Mouse (Mus musculus) lung, embryonic 15.5 days (tissue): Measurements from ENCODE around the gene Ing4. TPM values are rescaled to one million over a fixed set of nuclear protein-coding genes. Genes with fewer than 3 reads are reported as not detected.
"Not testable (repeated sequence)": the region's sequence is repeated elsewhere in the genome, so short reads cannot be mapped to it uniquely, and the experiment has no call there.

Experiments used
- ATAC-seq: fragments of 200-750 bp; cut with Nextera tagmentation; 2 replicates; pipeline ENCODE4 v1.8.0; 2017; ENCODE audit warnings: moderate number of reproducible peaks, borderline replicate concordance; ENCODE audit not compliant: low FRiP score, low TSS enrichment; ENCODE audit errors: extremely low read depth
- H3K27ac ChIP-seq: fragments of 300-500 bp; sonication (generic); 2 replicates; pipeline ENCODE4 v1.5.1; 2015; ENCODE audit warnings: moderate library complexity, mild to moderate bottlenecking, inconsistent platforms
- H3K27me3 ChIP-seq: fragments of 300-500 bp; sonication (generic); 2 replicates; pipeline ENCODE4 v1.6.1; 2015; ENCODE audit warnings: inconsistent platforms
- H3K36me3 ChIP-seq: fragments of 300-500 bp; sonication (generic); 2 replicates; pipeline ENCODE4 v1.6.1; 2015; ENCODE audit warnings: inconsistent platforms
- H3K4me1 ChIP-seq: fragments of 300-500 bp; sonication (generic); 2 replicates; pipeline ENCODE4 v1.6.1; 2015; ENCODE audit warnings: inconsistent platforms
- H3K4me2 ChIP-seq: fragments of 300-500 bp; sonication (generic); 2 replicates; pipeline ENCODE4 v1.6.1; 2015; ENCODE audit warnings: inconsistent platforms, mild to moderate bottlenecking, moderate library complexity
- H3K4me3 ChIP-seq: fragments of 300-500 bp; sonication (generic); 2 replicates; pipeline ENCODE4 v1.5.1; 2015; ENCODE audit warnings: mild to moderate bottlenecking, inconsistent platforms
- H3K9ac ChIP-seq: fragments of 300-500 bp; sonication (generic); 2 replicates; pipeline ENCODE4 v1.6.1; 2015; ENCODE audit warnings: inconsistent platforms
- H3K9me3 ChIP-seq: fragments of 300-500 bp; sonication (generic); 2 replicates; pipeline ENCODE4 v1.6.1; 2016; ENCODE audit warnings: inconsistent platforms
- WGBS: fragments of 180-500 bp; shearing (Covaris S2); methylation state at CpG from one replicate; pipeline ENCODE4 v1.1.7; 2015; 5-methylcytosine and 5-hydroxymethylcytosine counted together
- polyA plus RNA-seq: library from polyadenylated mRNA; unstranded; fragments of >200 nt; fragmentation: Nextera tagmentation; extraction: Ambion mirVana; gene quantifications from 2 replicates; pipeline ENCODE4 v1.2.1, GENCODE M21; 2015

Ing4 gene
- polyA plus RNA-seq, 1 experiment from 2014 or later: 149 TPM

DNA sequence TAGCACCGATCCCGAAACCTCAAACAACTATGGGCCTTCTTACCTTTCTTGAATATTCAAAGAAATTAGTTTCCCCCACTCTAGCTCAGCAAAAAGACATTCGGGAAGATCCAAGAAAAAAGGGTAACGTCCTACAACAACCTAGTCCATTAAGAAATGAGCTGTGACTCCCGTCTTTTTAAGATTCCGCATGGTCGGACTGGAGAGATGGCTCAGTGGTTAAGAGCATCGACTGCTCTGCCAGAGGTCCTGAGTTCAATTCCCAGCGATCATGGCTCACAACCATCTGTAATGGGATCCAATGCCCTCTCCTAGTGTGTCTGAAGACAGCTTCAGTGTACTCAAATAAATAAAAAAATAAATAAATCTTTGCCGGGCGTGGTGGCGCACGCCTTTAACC lies 31.5 kb upstream of the Ing4 start:
- Histone ChIP-seq H3K4me3 (peak overlapping the region; percentile 88), H3K9ac (peak overlapping the region; percentile 55), H3K4me1 (peaks cover 30% of the 10 kb centered on the region), H3K27ac (peak overlapping the region; percentile 79), H3K9me3 (no peaks in the 10 kb centered on the region), H3K27me3 (peaks cover 16% of the 10 kb centered on the region), H3K36me3 (peaks cover 17% of the 10 kb centered on the region), H3K4me2 (peak overlapping the region; percentile 80)
- ATAC-seq: no peak
- 33% methylated on average over 13 of the region's 13 CpGs for WGBS

DNA sequence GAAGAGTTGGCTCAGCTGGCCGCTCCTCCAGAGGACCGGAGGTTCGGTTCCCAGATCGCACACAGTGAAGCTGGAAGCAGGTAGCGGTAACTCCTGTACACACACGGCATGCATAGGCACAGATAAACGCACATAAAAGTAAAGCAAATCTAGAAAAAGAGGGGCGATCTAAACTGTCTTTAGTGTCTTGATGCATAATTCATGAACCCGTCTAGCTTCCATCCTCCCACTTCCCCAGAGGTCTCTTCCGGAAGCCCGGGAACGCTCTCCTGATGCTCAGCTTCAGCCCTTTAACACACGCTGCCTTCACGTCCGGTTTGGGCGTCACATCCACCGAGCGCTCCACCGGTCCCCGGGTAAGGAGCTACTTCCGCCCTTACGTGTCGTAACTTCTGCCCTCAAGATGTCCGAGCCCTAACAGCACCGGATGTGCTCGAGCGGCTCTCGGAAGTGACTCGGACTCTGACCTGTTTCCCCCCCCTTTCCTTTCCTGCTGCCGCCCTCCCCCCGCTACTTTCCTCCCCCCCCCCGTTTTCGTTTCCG lies 30.9 kb upstream of the Ing4 start:
- peaks cover 11% of the 10 kb centered on the region; the same call in 1 of the 2 replicates for H3K27me3 ChIP-seq
- peaks cover 17% of the 10 kb centered on the region for H3K36me3 ChIP-seq
- ATAC-seq: peak; percentile 98
- 1% methylated on average over 32 of the region's 34 CpGs for WGBS
- H3K4me1 ChIP-seq: peaks cover 30% of the 10 kb centered on the region
- H3K4me3 ChIP-seq: peak overlapping the region; percentile 88
- H3K9me3 ChIP-seq: no peaks in the 10 kb centered on the region
- H3K9ac ChIP-seq: peak overlapping the region; percentile 95
- peak overlapping the region; percentile 80 for H3K4me2 ChIP-seq
- H3K27ac ChIP-seq: peak overlapping the region; percentile 100

DNA sequence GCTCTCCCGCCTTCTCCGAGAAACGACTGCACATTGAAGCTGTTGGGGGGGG lies 30.6 kb upstream of the Ing4 start, which contains the start of gene Zfp384:
TSS of gene Zfp384 (plus strand) at position 17 of the 52 bp plus-strand sequence.
- H3K4me1 ChIP-seq: peaks cover 30% of the 10 kb centered on the region
- peaks cover 17% of the 10 kb centered on the region for H3K36me3 ChIP-seq
- H3K27ac ChIP-seq: peak within 1 kb of the TSS; percentile 100
- H3K9ac ChIP-seq: peak within 1 kb of the TSS; percentile 95
- 0 out of 2 replicates have a peak, but pooled peaks cover 8% of the 10 kb centered on the region for H3K27me3 ChIP-seq
- no peaks in the 10 kb centered on the region for H3K9me3 ChIP-seq
- peak within 1 kb of the TSS; percentile 80 for H3K4me2 ChIP-seq
- ATAC-seq: no peak
- WGBS: 0% methylated on average over 2 of the region's 3 CpGs
- peak within 1 kb of the TSS; percentile 88 for H3K4me3 ChIP-seq

DNA sequence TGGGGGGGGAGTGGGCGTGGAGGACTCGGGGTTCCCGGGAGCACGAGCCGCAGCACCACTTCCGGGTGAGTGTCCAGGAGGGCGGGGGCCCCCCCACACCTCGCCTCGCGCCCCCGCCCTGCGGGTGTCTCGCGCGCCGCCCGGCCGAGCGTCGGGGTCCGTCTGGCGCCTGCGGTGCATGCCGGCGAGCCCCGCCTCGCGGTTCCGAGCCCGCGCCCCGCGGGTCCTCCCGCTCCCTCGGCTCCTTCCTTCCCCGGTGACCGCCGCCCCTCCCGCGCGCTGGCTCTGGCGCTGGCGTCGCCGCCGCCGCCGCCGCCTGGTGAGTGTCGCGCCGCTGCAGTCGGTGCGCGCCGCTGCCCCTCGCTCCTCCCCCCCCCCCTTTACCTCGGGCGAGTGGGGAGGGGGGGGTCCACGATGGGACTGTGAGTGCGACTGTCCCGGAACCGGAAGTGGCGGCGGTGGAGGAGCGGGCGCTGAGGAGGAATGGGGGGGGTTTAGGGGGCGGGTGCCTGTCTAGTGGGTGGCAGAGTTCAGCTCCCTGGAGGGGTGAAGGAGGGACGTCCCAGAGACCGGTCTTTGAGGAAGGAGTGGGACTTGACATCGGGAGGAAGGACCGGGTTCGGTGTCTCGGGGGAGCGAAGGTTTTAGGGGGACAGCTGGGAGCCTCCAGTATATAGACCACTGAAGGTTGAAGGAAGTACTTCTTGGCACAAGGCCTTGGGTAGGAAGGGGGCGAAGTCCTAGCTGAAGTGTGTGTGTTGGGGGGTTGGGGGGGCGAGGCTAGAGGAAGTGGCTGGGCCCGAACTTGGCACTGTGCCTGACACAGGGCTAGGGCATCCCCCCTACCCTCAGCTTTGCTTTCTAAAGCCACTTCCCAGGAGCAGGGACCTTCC lies 30.1 kb upstream of the Ing4 start:
- Histone ChIP-seq H3K4me3 (peak overlapping the region; percentile 88), H3K36me3 (peaks cover 21% of the 10 kb centered on the region), H3K9me3 (no peaks in the 10 kb centered on the region), H3K27ac (peak overlapping the region; percentile 100), H3K9ac (peak overlapping the region; percentile 95), H3K4me2 (peak overlapping the region; percentile 72), H3K27me3 (0 out of 2 replicates have a peak, but pooled peaks cover 4% of the 10 kb centered on the region), H3K4me1 (peaks cover 30% of the 10 kb centered on the region)
- WGBS: 0% methylated on average over 28 of the region's 78 CpGs
- ATAC-seq: peak; percentile 89

DNA sequence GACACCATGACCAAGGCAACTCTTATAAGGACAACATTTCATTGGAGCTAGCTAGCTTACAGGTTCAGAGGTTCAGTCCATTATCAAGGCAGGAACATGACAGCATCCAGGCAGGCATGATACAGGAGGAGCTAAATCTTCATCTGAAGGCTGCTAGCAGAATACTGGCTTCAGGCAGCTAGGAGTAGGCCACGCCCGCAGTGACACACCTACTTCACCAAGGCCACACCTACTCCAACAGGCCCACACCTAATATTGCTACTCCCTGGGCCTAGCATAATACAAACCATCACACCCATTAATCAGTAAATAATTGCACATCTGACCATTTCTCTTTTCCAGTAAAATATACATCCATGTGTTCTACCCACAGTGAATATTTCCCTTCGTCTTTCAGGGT lies 21.9 kb upstream of the Ing4 start:
- no peaks in the 10 kb centered on the region for H3K9me3 ChIP-seq
- WGBS: 97% methylated on average over 3 of the region's 3 CpGs
- no peak overlapping the region for H3K4me3 ChIP-seq
- H3K27me3 ChIP-seq: no peaks in the 10 kb centered on the region
- no peak for ATAC-seq
- H3K4me1 ChIP-seq: no peaks in the 10 kb centered on the region
- no peak overlapping the region for H3K9ac ChIP-seq
- H3K4me2 ChIP-seq: no peak overlapping the region
- H3K36me3 ChIP-seq: peaks cover 64% of the 10 kb centered on the region
- no peak overlapping the region for H3K27ac ChIP-seq

DNA sequence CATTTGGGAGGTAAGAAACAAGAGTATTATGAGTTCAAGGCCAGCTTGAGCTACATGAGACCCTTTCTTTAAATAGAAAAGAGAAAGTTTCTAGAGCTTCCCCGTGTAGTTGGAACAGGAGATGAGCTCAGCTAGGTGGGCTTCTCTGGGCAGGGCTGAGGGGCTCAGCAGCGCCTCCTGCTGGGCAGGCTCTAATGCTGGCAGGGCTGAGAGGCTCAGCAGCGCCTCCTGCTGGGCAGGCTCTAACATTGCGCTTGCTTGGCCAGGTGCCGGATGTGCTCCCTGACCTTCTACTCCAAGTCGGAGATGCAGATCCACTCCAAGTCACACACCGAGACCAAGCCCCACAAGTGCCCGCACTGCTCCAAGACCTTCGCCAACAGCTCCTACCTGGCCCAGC lies 9.0 kb upstream of the Ing4 start:
- ATAC-seq, H3K4me1 ChIP-seq, H3K9me3 ChIP-seq, H3K4me2 ChIP-seq, H3K4me3 ChIP-seq, H3K27ac ChIP-seq, H3K27me3 ChIP-seq, H3K9ac ChIP-seq: not testable (repeated sequence)
- WGBS: 46% methylated on average over 9 of the region's 9 CpGs
- peaks cover 70% of the 10 kb centered on the region for H3K36me3 ChIP-seq

DNA sequence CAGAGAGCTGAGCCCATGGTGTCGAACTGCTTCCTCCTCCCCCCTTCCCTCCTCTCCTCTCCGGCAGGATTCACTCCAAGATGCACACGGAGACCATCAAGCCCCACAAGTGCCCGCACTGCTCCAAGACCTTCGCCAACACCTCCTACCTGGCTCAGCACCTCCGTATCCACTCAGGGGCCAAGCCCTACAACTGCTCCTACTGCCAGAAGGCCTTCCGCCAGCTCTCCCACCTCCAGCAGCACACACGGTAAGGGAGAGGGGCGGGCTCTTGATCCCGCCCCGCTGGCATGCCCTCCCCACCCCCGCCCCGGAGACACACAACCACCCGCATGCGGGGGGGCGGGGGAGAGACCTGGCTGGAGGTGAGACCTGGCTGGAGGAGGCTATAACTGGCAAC lies 8.0 kb upstream of the Ing4 start:
- Histone ChIP-seq H3K9me3 (no peaks in the 10 kb centered on the region), H3K9ac (no peak overlapping the region), H3K4me1 (no peaks in the 10 kb centered on the region), H3K4me3 (no peak overlapping the region), H3K4me2 (no peak overlapping the region), H3K36me3 (peaks cover 72% of the 10 kb centered on the region), H3K27me3 (no peaks in the 10 kb centered on the region), H3K27ac (no peak overlapping the region)
- ATAC-seq: no peak
- 83% methylated on average over 16 of the region's 16 CpGs for WGBS

DNA sequence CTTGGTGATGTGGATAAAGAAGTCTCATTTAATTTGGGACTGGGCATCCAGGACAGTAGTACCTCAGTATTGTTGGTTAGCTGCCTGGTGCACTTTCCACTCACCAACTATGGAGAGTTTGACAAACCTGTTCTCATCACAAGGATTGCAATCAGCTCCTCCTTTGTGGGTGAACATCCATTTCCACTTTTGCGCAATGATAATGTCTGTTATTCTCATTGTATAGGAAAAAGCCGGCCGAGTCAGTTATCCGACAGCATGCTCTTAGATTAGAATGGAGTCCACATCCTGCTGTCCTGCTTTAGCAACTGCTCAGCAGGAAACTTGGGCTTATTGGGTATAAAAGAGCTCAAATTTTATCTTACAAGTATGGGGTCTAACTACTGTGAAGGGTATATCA lies 894 bp upstream of the Ing4 start:
- no peaks in the 10 kb centered on the region for H3K9me3 ChIP-seq
- peak overlapping the region; percentile 54 for H3K4me2 ChIP-seq
- H3K36me3 ChIP-seq: peaks cover 36% of the 10 kb centered on the region
- H3K9ac ChIP-seq: no peak overlapping the region
- ATAC-seq: no peak
- no peaks in the 10 kb centered on the region for H3K27me3 ChIP-seq
- 90% methylated on average over 4 of the region's 4 CpGs for WGBS
- peak overlapping the region; percentile 84 for H3K27ac ChIP-seq
- H3K4me1 ChIP-seq: peaks cover 13% of the 10 kb centered on the region
- peak overlapping the region; percentile 74 for H3K4me3 ChIP-seq

DNA sequence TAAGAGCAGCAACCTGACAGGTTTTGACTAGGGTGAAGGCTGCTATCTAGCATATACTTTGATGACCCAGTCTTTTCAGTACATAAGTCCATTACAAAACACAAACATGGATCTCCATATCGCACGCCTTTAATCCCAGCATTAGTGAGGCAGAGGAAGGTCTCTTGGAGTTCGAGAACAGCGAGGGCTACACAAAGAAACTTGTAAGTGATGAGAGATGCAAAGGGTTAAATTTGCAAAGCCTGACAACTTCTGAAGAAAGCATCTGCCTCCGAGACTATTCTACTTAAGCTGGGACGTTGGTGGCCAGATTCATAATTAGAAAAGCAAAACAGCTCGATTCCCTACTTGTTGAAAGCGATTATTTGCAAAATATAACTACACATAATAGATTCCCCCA lies 429 bp upstream of the Ing4 start:
- H3K9me3 ChIP-seq: no peaks in the 10 kb centered on the region
- H3K4me2 ChIP-seq: peak overlapping the region; percentile 54
- no peaks in the 10 kb centered on the region for H3K27me3 ChIP-seq
- H3K4me3 ChIP-seq: peak overlapping the region; percentile 74
- peaks cover 36% of the 10 kb centered on the region for H3K36me3 ChIP-seq
- H3K27ac ChIP-seq: peak overlapping the region; percentile 84
- H3K4me1 ChIP-seq: peaks cover 13% of the 10 kb centered on the region
- H3K9ac ChIP-seq: 0 out of 2 replicates have a peak overlapping the region, but pooled peaks have one; percentile 32
- WGBS: 6% methylated on average over 8 of the region's 8 CpGs
- ATAC-seq: peak; percentile 19; the same call in 1 of the 2 replicates

DNA sequence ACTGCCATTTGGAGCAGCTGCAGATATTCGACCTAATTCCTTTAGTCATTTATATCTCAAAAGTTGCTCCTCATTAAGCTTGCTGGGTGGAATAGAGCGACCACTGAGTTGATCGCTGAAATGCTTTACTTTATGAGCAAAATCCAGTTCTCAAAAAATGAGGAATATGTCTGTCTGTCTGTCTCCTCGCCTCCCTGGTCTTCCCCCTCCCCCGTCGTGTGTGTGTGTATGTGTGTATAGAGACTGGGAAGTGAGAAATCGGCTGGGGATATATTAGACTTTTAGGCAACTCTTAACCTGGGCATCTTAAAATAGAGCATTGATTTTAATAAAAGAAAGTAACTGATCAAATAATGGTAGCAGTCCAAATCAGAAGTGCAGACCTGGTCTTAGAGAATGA lies 661 bp downstream of the Ing4 start:
- Histone ChIP-seq H3K4me1 (peaks cover 13% of the 10 kb centered on the region), H3K9ac (peak overlapping the region; percentile 66), H3K27me3 (no peaks in the 10 kb centered on the region), H3K36me3 (peaks cover 39% of the 10 kb centered on the region), H3K27ac (peak overlapping the region; percentile 68), H3K4me2 (peak overlapping the region; percentile 60), H3K9me3 (no peaks in the 10 kb centered on the region), H3K4me3 (peak overlapping the region; percentile 74)
- no peak for ATAC-seq
- WGBS: 10% methylated on average over 7 of the region's 7 CpGs

DNA sequence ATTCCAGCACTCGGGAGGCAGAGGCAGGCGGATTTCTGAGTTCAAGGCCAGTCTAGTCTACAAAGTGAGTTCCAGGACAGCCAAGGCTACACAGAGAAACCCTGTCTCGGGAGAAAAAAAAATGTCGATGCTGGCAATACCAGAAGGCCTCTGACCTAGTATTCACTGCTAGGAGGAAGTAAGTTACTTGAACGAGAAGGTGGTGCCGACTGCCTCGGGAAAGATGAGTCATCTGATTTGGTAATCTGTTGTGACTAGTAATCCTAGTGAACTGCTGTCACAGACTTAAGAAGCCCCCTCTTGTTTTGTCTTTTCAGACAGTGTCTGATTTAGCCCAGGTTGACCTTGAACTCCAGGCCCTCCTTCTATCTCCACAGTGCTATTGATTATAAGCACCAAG lies 1.5 kb downstream of the Ing4 start:
- Histone ChIP-seq H3K36me3 (peaks cover 38% of the 10 kb centered on the region), H3K27me3 (no peaks in the 10 kb centered on the region), H3K9me3 (no peaks in the 10 kb centered on the region), H3K9ac (no peak overlapping the region), H3K4me1 (peaks cover 13% of the 10 kb centered on the region), H3K4me3 (no peak overlapping the region), H3K27ac (no peak overlapping the region), H3K4me2 (peak overlapping the region; percentile 60; the same call in 1 of the 2 replicates)
- 75% methylated on average over 7 of the region's 7 CpGs for WGBS
- ATAC-seq: no peak

DNA sequence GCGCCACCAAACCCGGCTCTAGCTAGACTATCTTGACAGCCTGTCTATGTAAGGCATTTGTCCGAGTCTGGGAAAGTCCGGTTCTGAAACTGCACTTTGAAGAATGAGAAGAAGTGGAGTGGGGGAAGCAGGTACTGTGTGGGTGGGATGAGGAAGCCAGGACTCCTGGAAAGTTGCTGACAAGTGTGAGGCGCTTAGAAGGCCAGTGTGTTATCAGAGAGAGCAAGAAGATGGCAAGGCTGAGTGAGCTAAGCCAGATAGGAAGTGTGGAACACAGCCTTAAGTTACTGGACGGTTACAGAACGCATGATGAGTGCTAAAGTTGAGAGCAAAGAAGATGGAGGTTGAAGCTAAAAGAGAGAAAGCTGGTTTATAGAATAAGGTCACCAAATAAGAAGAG lies 2.5 kb downstream of the Ing4 start:
- H3K9me3 ChIP-seq: no peaks in the 10 kb centered on the region
- H3K36me3 ChIP-seq: peaks cover 42% of the 10 kb centered on the region
- no peak overlapping the region for H3K4me2 ChIP-seq
- WGBS: 87% methylated on average over 7 of the region's 7 CpGs
- H3K9ac ChIP-seq: no peak overlapping the region
- peaks cover 13% of the 10 kb centered on the region for H3K4me1 ChIP-seq
- ATAC-seq: no peak
- no peaks in the 10 kb centered on the region for H3K27me3 ChIP-seq
- H3K27ac ChIP-seq: no peak overlapping the region
- H3K4me3 ChIP-seq: no peak overlapping the region
